Mouse (Mus musculus): ENCODE measurements around the gene Fstl3. TPM values are rescaled to one million over a fixed set of nuclear protein-coding genes. Genes with fewer than 3 reads are reported as not detected.
A peak's percentile ranks its signal among the peaks of the same experiment; 100 is the strongest.
"Not testable (repeated sequence)": the region's sequence is repeated elsewhere in the genome, so short reads cannot be mapped to it uniquely, and the experiment has no call there.

The Fstl3 gene
- 1 to 10 TPM; 1.2 to 2.1 TPM for total RNA-seq (2021)

DNA sequence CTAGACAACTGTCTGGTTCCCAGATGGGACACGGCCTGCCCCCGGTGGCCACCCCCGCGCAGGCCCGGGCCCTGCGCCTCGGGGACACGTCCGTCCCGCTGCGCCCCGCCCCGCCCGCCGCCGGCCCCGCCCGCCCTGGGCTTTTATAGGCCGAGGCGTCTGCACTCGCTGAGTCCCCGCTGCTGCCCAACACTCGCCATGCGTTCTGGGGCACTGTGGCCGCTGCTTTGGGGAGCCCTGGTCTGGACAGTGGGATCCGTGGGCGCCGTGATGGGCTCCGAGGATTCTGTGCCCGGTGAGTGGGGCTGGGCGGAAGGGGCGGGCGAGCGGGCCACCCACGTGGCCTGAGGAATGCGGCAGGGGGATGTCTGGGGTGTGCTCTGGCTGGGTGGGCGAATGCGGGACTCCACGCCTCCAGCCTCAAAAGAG lies at the start of gene Fstl3:
Gene Fstl3 (plus strand): TSS at position 170 of the 429 bp plus-strand sequence.
- no peak for DNase-seq (ENCODE audit: extremely low spot score in 1 of 2, low spot score in 1 of 2)

DNA sequence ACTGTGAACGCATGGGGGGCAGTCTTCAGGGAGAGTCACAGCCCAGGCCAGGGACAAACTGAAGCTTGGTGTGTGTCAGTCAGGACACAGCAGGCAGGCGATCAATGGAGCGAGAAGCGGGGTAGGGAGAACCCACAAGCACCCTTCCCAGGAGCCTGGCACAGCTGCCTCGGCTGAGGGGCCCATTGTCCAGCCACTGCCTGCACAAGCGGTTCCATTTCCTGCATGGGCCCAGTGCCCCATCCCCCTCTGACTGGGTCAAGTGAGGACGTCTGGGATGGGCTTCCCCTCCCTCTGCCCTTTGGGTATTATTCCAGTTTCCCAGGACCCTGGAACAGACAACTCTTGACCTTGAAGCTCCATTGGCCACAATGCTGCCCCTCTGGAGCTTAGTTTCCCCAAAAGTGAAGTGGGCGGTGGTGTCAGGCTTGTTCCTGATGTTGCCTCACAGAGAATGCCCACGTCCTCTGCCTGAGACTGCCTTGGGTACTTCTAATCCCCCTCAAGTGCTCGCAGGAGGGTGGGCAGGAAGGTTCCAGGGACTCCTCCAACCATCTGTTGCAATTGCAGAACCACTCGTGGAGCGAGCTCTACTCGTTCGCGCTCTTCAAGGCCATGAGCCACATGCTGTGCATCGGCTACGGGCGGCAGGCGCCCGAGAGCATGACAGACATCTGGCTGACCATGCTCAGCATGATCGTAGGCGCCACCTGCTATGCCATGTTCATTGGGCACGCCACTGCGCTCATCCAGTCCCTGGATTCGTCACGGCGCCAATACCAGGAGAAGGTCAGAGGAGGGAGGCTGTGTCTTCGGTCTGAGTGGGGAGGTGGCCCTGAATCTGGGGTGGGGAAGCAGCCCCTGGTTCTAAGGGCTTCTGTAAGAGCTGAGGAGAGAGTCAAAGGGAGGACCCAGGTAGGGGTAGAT lies 48.5 kb upstream of the Fstl3 start:
- DNase-seq (ENCODE audit: extremely low spot score in 1 of 2, low spot score in 1 of 2) = no peak

DNA sequence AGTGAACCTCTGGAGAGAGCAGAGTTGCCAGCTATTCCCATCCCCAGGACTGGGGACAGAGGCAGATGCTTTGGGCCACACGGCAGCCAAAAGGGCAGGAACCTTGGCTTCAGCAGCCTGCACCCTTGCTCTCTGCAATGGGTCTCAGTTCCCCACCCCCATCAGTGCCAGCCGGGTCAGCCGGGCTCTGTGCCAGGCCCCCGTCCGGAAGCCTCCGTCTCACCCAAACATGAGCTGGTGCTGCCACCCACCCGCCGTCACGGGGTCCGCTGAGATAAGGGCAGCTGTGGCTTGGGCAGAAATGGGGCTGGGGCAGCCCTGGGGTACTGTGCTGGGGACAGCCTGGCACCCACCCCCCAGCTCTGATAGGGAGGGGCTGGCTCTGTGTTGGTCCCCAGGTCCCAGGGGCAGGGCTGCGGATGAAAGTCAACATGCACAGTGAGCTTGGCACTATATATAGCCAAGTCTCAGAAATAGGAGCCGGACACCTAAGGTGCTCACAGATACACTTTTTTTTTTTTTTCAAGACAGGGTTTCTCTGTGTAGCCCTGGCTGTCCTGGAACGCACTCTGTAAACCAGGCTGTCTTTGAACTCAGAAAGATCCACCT lies 47.6 kb upstream of the Fstl3 start:
- no peak for DNase-seq (ENCODE audit: extremely low spot score in 1 of 2, low spot score in 1 of 2)

DNA sequence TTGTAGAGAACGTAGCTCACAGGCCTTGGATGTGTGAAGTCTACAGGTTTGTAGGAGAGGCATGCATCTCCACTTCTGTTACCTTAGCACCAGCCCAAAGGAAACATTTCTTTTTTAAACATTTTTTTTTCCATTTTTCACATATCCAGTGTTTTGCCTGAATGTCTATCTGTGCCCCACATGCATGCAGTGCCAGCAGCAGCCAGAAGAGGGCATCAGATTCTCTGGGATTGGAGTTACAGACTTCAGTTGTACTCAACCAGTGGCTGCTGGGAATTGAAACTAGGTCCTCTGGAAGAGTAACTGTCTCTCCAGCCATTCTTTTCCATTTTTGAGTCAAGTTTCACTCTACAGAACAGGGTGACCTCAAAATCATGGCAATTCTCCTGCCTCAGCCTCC lies 44.6 kb upstream of the Fstl3 start:
- DNase-seq (ENCODE audit: extremely low spot score in 1 of 2, low spot score in 1 of 2) = peak in 1 of 2 experiments; percentile 55

DNA sequence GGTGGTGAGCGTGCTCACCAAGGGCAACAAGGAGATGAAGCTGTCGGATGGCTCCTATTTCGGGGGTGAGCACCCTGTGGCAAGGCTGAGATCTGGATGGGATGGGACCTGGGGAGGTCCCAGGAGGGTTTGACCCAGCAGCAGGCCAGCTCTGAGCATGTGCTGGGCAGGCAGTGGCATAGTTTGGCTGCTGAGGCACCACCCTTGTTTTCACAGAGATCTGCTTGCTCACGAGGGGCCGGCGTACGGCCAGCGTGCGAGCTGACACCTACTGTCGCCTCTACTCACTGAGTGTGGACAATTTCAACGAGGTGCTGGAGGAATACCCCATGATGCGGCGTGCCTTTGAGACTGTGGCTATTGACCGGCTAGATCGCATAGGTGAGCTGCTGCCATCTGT lies 43.2 kb upstream of the Fstl3 start:
- no peak for DNase-seq (ENCODE audit: extremely low spot score in 1 of 2, low spot score in 1 of 2)

DNA sequence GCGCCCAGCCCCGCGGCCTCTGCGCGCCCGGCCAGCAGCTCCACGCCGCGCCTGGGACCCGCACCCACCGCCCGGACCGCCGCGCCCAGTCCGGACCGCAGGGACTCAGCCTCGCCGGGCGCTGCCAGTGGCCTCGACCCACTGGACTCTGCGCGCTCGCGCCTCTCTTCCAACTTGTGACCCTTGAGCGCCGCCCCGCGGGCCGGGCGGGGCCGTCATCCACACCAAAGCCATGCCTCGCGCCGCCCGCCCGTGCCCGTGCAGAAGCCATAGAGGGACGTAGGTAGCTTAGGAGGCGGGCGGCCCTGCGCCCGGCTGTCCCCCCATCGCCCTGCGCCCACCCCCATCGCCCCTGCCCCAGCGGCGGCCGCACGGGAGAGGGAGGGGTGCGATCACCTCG lies 41.7 kb upstream of the Fstl3 start:
- DNase-seq (ENCODE audit: extremely low spot score in 1 of 2, low spot score in 1 of 2) = no peak

DNA sequence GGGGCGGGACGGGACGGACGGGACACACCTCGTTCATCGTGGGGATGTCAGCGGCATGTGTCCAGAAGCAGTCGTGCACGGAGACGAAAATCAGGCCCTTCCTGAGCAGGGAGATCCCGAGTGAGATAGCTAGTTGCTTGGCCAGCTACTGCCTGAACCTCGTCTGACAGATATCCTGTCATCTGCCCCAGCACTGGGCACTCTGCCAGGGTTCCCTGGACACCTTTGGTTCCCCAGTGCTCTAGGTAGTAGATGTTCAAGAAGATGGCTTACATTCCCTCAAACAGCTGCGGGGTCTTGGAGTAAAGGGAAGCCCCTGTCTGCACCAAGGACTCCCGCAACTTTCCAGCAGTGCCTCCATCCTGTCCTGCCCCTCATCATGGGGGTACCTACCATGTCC lies 40.4 kb upstream of the Fstl3 start:
- DNase-seq (ENCODE audit: extremely low spot score in 1 of 2, low spot score in 1 of 2) = no peak

DNA sequence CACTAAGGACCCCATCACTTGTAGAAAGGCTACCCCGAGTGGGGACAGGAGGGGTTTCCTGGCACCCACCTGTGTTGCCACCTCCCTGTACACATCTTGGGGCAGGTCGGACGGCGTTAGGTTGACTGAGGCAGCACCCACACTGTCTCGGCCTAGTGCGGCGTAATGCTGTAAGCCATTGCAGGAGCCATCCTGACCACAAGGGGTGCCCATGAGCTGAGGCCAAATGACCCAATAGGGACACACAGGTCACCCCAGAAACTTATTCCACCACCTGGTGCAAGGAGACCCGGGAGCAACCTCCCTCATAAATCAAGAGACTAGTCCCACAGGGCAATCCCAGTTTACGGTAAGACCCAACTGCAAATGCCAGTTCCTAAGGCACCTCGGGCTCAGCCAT lies 38.8 kb upstream of the Fstl3 start:
- DNase-seq (ENCODE audit: extremely low spot score in 1 of 2, low spot score in 1 of 2) = no peak

DNA sequence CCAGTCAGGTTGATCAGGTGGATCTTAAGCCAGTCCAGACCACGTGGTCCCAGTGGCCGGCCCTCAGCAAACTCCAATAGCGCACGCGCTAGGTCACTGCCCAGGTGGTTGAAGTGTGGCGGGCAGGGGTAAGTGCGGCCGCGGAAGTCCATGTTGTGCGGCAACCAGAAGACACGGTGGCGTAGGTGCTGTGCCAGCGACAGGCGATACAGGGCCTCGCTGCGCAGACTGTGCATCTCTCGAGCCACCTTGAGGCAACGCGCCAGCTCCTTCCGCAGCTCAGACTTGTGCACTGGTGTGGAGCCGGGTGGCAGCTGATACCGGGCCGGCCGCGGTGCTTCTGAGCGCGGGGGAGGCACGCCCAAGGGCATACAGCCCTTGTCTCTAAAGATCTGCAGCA lies 37.8 kb upstream of the Fstl3 start:
- DNase-seq (ENCODE audit: extremely low spot score in 1 of 2, low spot score in 1 of 2) = no peak

DNA sequence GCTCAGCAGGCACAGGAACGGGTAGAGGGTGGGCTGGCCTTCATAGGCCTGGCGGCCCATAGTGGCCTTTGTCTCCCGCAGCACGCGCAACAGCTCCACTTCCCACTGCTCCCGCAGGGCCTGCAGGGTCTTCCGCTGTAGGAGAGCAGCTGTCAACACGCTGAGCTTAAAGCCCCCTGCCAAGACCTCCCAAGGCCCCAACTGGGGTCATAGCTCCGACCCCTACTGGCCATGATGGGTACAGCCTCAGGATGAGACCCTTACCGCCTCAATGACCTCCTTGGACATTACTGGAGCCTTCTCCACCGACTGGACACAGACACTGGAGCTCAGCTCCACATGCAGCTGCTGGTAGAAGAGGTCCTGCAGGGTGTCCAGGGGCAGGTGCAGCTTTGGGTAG lies 36.2 kb upstream of the Fstl3 start:
- DNase-seq (ENCODE audit: extremely low spot score in 1 of 2, low spot score in 1 of 2) = no peak

DNA sequence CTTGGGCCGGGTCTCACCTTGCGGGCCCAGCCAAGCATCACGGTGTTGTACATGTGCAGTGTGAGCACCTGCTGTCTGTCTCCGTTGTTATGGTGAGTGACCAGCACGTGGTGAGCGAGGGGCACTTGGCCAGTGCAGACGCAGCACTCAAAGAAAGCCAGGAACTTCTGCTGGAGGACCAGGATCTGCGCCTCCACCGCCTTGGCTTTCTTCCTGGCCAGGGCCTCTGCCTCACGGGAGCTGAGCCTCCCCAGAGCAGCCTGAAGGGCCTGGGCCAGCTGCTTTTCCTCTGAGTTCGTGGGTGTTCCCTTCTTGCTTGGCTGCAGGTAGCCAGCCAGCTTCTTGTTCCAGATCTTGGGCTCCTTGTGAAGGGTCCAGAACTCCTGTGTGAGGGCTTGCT lies 33.9 kb upstream of the Fstl3 start:
- DNase-seq (ENCODE audit: extremely low spot score in 1 of 2, low spot score in 1 of 2) = no peak

DNA sequence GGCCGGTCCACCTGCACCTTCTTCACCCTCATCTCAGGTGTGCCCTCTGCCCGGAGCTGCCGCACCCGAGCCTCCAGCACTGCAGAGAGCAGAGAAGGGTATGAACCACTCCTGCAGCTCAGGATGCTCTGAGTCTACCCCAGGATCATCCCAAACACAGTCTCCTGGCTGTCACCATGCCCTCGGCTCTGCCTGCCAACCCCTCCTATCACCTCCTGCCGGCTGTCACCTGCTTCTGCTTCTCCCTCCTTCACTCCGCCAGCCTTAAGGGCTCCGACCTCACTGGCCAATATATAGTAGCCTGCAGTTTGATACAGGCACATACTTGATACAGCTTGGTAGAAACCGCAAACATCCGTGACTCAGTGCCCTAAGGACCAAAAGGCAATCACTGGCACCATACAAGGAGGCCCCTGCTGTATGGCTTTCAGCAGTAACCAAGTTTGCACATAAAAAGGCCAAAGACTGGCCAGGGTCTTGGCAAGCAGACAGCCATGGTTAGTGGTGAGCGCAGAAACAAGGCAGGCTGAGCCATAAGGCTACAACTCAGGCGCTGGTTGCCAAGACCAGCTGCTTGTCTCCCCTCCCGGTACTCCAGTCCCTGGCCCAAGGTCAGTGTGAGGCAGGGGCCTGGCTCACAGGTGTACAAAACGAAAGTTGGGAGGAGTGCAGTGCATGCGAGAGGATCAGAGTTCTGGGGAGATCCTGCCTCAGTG lies 33.3 kb upstream of the Fstl3 start:
- no peak for DNase-seq (ENCODE audit: extremely low spot score in 1 of 2, low spot score in 1 of 2)

DNA sequence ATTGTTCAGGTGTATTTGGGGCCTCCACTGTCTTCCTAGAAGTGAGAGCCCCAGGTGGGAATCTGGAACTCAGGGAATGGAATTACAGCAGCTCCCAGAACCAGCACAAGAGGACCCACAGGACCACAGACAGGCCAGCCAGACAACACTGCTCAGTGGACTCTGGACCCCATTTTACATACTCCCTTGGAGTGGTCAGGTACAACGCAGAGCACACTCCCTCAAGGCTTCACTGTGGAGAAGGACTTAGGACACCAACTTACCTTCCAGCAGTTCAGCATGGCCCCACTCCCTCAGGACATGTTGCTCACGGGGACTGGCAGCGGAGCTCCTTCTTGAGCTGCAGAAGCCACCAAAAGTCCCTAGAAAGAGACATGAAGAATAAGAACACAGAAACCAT lies 31.7 kb upstream of the Fstl3 start:
- no peak for DNase-seq (ENCODE audit: extremely low spot score in 1 of 2, low spot score in 1 of 2)

DNA sequence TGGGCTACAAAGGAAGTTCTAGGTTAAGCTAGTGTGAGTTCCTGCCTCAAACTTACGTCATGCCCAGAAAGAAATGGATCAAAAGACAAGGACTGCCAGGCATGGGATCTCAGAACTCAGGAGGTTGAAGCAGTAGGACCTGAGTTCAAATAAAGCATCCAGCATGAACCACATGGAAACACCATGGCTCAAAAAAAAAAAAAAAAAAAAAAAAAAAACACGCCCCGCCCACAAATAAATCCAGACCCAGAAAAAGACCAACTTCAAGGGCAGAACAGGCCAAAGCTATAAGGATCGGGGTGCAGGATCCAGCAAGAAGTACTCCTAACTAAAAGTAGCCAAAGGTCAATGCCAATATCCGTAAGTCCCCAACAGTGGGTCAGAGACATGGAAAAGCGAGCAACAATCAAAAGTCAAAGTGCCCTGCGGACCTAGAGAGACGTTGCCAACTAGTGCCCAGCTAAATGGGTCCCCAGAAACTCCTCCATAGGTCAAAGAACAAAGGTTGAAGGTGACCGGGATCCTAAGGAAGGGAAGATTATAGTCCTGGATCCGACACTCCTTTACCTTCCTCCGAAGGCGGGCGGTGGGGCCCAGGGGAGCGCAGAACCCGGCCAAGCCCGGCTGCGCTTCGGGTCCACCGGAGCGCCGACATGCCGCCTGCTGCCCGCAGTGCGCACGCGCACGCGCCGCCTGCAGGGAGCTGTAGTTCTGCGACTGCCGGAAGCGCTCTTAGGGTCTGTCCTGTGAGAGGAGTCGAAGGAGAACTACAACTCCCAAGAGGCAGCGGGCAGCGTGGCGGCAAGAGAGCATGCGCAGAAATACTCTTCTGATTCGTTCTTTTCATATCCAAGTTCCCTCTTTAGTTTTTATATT lies 30.9 kb upstream of the Fstl3 start, which contains the start of gene Polrmt:
Gene Polrmt (minus strand): TSS at position 684 of the 876 bp plus-strand sequence.
- DNase-seq (ENCODE audit: extremely low spot score in 1 of 2, low spot score in 1 of 2) = peak; percentile 84 to 87

DNA sequence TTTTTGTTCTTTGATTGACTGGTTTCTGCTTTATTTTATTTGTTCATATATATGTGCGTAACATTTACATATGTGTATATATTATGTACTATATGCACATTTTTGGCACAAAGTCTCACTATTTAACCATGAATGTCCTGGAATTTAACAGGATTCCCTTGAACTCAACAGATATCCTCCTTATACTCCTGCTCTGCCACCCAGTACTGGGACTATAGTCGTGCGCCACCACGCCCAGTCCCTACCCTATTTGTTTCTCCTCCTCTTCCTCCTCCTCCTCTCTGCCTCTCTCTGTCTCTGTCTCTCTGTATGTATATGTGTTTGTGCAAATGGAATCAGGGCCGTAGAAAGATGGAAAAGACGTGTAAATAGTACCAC lies 30.3 kb upstream of the Fstl3 start:
- DNase-seq (ENCODE audit: extremely low spot score in 1 of 2, low spot score in 1 of 2) = no peak

DNA sequence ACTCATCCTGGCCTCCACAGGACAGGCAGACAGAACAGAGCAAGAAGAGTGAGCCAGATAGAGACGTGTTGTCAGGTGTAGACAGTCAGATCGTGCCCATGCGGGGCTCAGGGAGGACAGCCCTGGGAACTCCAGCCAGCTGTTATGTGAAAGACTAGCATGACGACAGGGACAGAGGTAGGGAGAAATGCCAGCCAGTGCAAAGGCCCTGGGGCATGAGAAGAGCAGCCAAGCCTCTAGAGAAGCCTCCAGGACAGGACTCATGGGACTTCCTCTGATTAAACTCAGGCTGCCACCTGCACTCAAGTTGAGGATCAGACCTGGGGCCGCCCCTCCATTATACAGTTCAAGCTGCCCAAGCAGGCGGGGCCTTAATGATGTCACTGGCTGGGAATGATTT lies 28.6 kb upstream of the Fstl3 start:
- no peak for DNase-seq (ENCODE audit: extremely low spot score in 1 of 2, low spot score in 1 of 2)

DNA sequence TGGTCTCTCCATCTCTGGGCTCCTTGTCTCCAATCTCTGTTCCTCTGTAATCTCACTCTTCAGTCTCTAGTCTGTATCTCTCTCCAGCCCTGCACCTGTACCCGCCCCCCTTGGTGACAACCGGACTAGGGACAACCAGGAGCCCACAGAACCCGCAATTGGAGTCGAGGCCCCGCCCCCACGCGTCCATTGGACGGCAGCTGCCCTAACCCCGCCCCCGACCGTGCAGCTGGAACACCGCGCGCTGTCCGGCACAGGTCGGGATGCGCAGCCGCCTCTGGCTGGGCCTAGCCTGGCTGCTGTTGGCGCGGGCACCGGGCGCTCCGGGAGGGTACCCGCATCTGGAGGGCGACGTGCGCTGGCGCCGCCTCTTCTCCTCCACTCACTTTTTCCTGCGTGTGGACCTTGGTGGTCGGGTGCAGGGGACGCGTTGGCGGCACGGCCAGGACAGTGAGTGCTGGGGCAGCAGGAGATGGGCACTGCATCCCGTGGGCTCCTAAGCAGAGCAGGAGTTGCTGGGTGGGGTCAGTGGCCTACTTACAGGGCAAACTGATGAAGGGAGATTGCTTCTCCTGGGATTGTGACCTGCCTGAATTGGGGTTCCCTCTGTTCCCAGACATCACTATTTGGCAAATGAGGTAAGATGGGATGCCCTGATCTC lies 22.1 kb upstream of the Fstl3 start, which contains the start of gene Fgf22:
Gene Fgf22 (plus strand): TSS at position 221 of the 661 bp plus-strand sequence.
- DNase-seq (ENCODE audit: extremely low spot score in 1 of 2, low spot score in 1 of 2) = peak in 1 of 2 experiments; percentile 55

DNA sequence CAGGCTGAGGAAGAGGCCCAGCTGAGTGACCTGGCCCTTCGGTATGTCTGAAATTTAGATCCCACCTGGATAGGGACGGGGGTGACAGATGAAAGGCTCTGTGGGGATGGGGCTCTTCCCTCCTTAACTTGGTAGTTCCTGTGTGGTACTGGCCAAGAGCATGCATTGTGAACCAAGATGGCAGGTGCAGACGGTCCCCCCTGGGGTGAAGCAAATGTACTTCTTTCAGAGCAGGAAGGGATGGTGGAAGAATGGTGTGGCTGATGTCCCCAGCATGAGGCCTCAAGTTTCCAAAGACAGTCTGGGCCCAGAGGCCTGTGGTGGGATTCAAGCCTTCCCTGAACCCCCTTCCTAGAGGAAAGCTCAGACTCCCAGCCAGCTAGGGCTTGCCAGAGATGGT lies 21.2 kb upstream of the Fstl3 start:
- no peak for DNase-seq (ENCODE audit: extremely low spot score in 1 of 2, low spot score in 1 of 2)

DNA sequence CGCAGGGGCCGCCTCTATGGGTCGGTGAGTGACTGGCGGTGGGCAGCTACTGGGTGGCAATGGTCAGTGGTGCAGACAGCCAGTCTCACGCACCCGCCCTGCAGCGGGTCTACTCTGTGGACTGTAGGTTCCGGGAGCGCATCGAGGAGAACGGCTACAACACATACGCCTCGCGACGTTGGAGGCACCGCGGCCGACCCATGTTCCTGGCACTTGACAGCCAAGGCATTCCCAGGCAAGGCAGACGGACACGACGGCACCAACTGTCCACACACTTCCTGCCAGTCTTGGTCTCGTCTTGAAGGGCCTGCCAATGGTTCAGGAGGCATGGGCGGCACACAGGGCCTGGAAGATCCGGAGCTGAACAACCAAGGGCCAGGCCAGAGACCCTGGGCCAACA lies 20.4 kb upstream of the Fstl3 start:
- DNase-seq (ENCODE audit: extremely low spot score in 1 of 2, low spot score in 1 of 2) = no peak

DNA sequence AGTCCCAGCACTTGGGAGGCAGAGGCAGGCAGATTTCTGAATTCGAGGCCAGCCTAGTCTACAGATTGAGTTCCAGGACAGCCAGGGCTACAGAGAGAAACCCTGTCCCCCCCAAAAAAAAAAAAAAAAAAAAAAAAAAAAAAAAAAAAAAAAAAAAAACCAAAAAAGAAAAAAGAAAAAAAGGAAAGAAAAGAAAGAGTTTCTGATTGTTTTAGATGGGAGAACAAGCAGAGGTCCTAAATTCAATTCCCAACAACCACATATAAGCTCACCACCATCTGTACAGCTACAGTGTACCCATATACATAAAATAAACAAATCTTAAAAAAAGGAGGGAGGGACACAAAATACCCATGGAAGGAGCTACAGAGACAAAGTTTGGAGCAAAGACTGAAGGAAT lies 17.4 kb upstream of the Fstl3 start:
- DNase-seq (ENCODE audit: extremely low spot score in 1 of 2, low spot score in 1 of 2) = not testable (repeated sequence)
